Mouse (Mus musculus): ENCODE measurements around the gene Gpr162. TPM values are rescaled to one million over a fixed set of nuclear protein-coding genes. Genes with fewer than 3 reads are reported as not detected.

The Gpr162 gene
- total RNA-seq (2023) = 1 to 10 TPM; 1.8 to 2.3 TPM

GRCm38 (mm10) chr6:124863658-124864298, at the start of gene Gpr162:
Gene Gpr162 (minus strand): TSS chr6:124863983.

GRCm38 (mm10) chr6:124911533-124912218, 47.9 kb upstream of the Gpr162 start, which contains the start of gene Lag3:
Gene Lag3 (minus strand): TSS chr6:124911705.

GRCm38 (mm10) chr6:124887986-124888385, 24.2 kb upstream of the Gpr162 start, which contains the start of gene Cd4:
Gene Cd4 (minus strand): TSS chr6:124888221.

DNA sequence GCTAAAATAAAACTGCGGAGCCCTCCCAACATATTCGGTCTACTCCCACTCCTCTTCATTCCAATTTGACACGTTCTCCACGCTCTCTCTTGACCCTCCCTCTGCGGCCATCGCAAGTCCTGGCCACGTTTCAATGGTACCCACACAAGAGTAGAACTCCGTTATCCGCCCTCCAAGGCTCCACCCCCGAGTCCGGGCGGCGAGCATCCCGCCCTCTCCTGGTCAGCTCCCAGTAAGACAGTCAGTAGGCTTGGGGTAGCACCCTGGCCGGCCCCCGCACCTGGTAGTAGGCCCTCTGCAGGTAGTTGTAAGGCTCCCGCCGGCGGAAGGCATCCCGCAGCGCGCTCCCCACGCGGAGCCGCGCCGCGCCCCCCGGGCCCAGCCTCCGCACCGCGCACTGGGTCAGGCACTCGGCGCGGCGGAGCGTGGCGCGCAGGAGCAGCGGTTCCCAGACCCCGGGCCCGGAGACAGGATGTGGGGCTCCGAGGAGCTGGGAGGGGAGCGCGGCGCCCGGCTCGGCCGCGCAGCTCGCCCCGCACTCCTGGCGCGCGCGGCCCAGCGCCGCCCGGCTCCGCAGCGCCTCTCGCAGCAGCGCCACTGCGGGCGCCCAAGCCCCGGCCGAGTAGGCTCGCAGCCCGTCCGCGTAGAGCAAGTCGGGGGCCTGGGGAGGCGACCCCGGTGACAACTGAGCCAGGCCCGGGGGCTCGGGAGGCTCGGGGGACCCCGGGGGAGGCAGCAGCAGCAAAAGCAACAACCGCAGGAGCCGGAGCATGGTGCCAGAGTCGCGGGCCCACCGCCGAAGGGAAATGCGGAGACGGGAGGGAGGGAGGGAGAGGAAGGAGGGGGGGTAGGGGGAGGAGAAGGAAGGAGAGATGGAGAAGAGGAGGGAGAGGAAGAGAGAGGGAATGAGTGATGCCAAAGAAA, 6.6 kb downstream of the Gpr162 start, which contains the start of gene P3h3:
Gene P3h3, minus strand, starts transcription at position 837 of the 924 bp plus-strand sequence.

DNA sequence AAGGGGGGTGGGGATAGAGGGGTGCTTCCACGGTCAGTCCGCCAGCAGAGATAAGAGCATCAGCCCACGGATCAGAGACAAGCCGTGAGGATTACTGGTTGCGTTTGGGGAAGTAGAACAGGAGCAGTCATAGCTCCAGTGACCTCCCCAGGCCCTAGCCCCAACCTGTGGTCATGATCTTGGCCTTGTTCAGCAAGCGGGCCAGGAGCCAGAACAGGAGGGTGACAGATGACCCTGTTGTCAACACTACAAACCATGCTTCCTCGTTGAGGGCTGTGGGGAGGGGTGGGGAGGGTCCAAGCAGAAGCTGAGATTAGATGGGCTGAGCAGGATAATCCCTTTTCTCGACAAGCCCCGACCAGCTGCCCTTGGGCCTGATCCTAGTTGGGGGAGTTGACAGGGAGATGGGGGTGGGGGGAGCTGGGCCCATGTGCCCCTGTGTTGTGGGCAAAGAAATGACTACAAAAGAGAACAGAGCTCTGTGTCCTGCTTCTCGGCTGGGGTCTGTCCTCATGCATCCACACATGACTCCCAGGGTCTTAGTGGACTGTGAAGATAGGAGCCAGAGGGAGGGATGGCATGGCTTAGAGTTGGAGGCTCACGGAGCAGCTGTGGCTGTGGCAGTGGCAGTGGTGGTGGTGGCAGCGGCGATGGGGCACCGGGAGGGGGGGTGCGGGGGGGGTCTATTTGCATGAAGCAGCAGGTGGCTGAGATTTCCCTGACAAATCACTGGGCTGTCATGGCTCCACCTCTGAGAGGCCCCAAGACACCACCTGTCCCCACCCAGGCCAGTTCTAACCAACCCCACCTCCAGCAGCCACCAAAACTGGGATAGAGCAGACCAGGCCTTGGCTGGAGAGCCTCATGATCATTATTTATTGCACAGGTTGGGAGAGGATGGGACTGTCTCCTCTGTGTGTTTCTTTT, 23.3 kb downstream of the Gpr162 start, which contains the start of gene Gnb3:
Gene Gnb3, minus strand, starts transcription at position 35 of the 927 bp plus-strand sequence.

GRCm38 (mm10) chr6:124828868-124829798, 34.6 kb downstream of the Gpr162 start, which contains the start of the genes Usp5 and Cdca3:
Gene Usp5 (minus strand): TSS chr6:124829484.
Gene Cdca3 (plus strand): TSS chr6:124829547.

DNA sequence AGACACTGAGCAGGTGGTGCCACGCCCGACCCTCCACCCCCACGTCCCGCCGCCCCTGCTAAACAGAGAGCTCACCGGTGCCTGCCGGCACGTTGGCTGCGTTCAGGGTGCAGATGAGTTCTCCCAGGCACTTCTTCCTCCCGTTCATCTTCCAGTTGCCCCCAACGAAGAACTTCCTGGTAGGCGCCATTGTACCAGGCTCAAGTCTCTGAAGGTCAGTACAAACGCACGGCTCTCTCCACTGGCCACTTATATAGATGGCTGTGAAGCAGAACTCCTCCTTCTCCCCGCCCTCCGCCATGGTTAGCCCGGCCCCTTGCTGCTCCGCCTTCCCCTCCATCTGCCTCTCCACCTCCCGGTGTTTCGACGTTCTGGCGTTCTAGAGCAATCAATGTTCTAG, 49.9 kb downstream of the Gpr162 start, which contains the start of gene Tpi1:
Gene Tpi1, minus strand, starts transcription at position 364 of the 400 bp plus-strand sequence.

Other genes starting within 250 kb of the Gpr162 start
- not detected for gene C1s2, start 227.9 kb downstream of the Gpr162 start, total RNA-seq (2023)
- 10 to 100 TPM; 40.9 to 54.4 TPM for gene Lpcat3, start 201.0 kb downstream of the Gpr162 start, total RNA-seq (2023)
- 10 to 100 TPM; 71.1 to 73.2 TPM for gene Emg1, start 151.8 kb downstream of the Gpr162 start, total RNA-seq (2023)
- 100 to 1,000 TPM; 147 to 165 TPM for gene Phb2, start 151.6 kb downstream of the Gpr162 start, total RNA-seq (2023)
- gene Ptpn6, start 125.3 kb downstream of the Gpr162 start, total RNA-seq (2023) = 100 to 1,000 TPM; 496 to 510 TPM
- 100 to 1,000 TPM; 177 to 186 TPM for gene Grcc10, start 122.6 kb downstream of the Gpr162 start, total RNA-seq (2023)
- not detected for gene Gm45234, start 108.0 kb downstream of the Gpr162 start, total RNA-seq (2023)
- gene Atn1, start 107.5 kb downstream of the Gpr162 start, total RNA-seq (2023) = 10 to 100 TPM; 23.7 to 25.1 TPM
- gene Eno2, start 94.3 kb downstream of the Gpr162 start, total RNA-seq (2023) = 1 to 10 TPM; 1.9 to 2.6 TPM
- not detected for gene Lrrc23, start 84.3 kb downstream of the Gpr162 start, total RNA-seq (2023)
- gene Spsb2, start 55.3 kb downstream of the Gpr162 start, total RNA-seq (2023) = 10 to 100 TPM; 20.4 to 20.7 TPM
- 100 to 1,000 TPM; 110 to 111 TPM for gene Tpi1, start 49.7 kb downstream of the Gpr162 start, total RNA-seq (2023)
- gene Usp5, start 34.5 kb downstream of the Gpr162 start, total RNA-seq (2023) = 10 to 100 TPM; 58.5 to 64.1 TPM
- gene Cdca3, start 34.4 kb downstream of the Gpr162 start, total RNA-seq (2023) = 1 to 10 TPM; 1.2 to 3.8 TPM
- gene Gnb3, start 23.7 kb downstream of the Gpr162 start, total RNA-seq (2023) = not detected
- 1 to 10 TPM; 2.0 to 4.1 TPM for gene P3h3, start 6.2 kb downstream of the Gpr162 start, total RNA-seq (2023)
- gene Cd4, start 24.2 kb upstream of the Gpr162 start, total RNA-seq (2023) = 10 to 100 TPM; 15.6 to 17.2 TPM
- gene Lag3, start 47.7 kb upstream of the Gpr162 start, total RNA-seq (2023) = 1 to 10 TPM; 5.9 to 8.7 TPM
- gene Ptms, start 56.1 kb upstream of the Gpr162 start, total RNA-seq (2023) = 100 to 1,000 TPM; 216 to 239 TPM
- 100 to 1,000 TPM; 124 to 137 TPM for gene Mlf2, start 67.4 kb upstream of the Gpr162 start, total RNA-seq (2023)
- gene Cops7a, start 101.6 kb upstream of the Gpr162 start, total RNA-seq (2023) = 10 to 100 TPM; 37.3 to 38.4 TPM
- 1 to 10 TPM; 3.0 to 6.9 TPM for gene Pianp, start 132.7 kb upstream of the Gpr162 start, total RNA-seq (2023)
- 100 to 1,000 TPM in 1 of 2 experiments, 10 to 100 TPM in 1; 89.1 to 103 TPM for gene Zfp384, start 145.2 kb upstream of the Gpr162 start, total RNA-seq (2023)
- gene Ing4, start 175.8 kb upstream of the Gpr162 start, total RNA-seq (2023) = 10 to 100 TPM; 76.1 to 83.5 TPM
- 10 to 100 TPM; 16.2 to 16.5 TPM for gene Acrbp, start 185.7 kb upstream of the Gpr162 start, total RNA-seq (2023)
- gene Lpar5, start 203.9 kb upstream of the Gpr162 start, total RNA-seq (2023) = 10 to 100 TPM; 36.4 to 37.8 TPM
- 100 to 1,000 TPM; 186 to 187 TPM for gene Chd4, start 232.0 kb upstream of the Gpr162 start, total RNA-seq (2023)

Data from monocyte, adult 59 days (primary cell).